Mouse (Mus musculus): ENCODE measurements around the gene Cacng5. TPM values are rescaled to one million over a fixed set of nuclear protein-coding genes. Genes with fewer than 3 reads are reported as not detected.

The Cacng5 gene
- 56.4 and 56.5 TPM in 2 replicates for polyA plus RNA-seq (2012; rRNA removed)

DNA sequence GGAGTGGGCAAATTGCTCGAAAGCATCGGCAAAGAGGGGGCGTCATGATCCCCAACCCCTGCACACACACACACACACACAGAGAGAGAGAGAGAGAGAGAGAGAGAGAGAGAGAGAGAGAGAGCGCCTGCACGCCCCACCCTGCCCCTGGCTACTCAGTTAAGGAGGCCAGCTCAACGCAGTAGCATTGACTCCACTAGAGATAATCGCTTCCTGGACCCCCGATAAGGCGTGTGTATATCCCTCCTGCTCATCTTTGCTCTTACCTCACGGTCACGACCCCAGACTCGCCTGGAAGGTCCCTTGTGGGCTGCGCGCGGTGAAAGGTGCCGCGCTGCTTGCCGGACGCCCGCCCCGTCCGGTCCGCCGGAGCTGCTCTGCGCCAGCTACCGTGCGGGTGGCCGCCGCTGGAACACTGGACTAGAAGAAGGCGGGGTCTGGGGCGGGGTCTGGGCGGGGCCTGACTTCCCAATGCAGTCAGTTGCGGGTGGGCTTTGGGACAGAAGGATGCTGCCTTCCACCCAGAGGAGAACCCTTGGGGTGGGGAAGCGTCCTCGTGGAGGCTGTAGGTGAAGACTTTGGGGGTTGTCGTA lies at the start of gene Cacng5:
TSS of gene Cacng5 (minus strand) at position 422 of the 593 bp plus-strand sequence.
- DNase-seq (ENCODE audit: extremely low spot score in 1 of 2, low spot score in 1 of 2), result peak in 1 of 2 experiments; percentile 31

DNA sequence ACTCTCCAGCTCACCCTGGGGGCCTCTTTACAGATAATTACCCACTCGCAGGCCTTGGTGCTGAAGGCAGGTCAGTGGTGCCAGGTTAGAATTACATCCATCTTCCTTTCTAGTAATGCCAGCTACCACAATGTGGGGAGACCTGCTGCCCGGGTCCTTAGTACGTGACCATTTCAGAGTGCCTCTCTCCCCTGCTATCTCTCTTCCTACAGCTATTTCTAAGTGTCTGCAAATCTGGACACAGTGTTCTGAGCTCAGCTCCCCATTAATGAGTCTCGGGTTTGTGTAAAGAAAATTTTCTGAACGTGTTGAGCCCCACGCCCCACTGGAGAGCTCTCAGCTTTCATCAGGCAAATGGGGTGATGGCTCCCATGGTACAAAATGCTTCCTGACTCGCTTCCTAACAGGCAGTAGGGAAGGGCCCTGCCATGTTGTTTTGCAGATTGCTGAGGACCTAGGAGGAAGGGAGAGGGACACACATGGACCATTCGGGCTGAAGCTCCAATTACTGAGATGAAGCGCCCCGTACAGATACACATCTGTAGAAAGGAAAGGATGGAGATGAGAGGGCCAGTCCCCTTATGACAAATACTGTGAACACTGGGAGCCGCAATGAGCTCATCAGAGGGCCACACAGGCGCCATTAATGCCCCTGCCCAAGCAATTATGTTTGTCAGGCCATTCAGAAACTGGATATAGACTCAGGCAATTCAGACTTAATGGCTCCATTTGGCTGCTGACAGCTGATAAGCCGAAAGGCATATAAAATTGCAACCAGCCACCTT lies 42.9 kb upstream of the Cacng5 start:
- no peak for DNase-seq (ENCODE audit: extremely low spot score in 1 of 2, low spot score in 1 of 2)

DNA sequence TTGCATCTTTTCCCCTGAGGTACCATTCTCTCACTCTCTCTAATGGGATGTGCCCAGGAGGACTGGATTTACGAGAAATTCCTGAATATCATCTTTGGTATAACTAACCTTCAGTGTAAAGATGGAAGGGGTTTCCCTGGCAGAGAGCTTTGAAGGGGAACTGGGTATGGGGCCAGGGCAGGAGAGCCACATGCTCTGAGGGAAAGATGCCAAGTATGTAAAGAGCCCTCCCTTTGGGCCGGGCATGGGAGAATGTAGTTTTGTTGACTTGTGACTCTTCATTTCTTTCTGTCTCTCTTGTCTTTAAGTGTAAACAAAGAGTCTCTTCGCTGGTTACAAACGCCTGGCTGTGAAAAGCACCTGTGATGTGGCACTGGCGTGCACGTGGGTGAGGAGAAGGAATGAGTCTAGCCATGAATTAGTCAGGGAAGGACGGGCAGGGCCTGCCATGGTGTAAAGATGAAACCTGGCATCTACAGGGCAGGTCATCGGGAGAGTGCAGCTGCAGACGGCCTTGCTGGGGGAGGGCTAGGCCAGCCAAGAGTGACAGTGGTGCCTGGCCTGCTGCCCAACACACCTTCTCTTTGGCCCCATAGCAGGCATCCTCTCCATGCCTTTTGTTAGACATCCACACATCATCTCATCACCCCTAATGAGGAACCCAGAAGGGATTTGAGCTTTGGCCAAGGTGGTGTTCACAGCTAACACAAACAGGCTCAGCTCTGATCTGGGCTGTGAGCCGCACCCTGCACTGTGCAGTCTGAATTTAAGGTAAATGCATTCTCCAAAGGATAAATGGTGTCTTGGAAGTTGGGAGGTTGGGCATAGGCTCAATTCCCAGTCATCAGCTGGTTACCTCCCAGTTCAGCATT lies 40.6 kb upstream of the Cacng5 start:
- no peak for DNase-seq (ENCODE audit: extremely low spot score in 1 of 2, low spot score in 1 of 2)

DNA sequence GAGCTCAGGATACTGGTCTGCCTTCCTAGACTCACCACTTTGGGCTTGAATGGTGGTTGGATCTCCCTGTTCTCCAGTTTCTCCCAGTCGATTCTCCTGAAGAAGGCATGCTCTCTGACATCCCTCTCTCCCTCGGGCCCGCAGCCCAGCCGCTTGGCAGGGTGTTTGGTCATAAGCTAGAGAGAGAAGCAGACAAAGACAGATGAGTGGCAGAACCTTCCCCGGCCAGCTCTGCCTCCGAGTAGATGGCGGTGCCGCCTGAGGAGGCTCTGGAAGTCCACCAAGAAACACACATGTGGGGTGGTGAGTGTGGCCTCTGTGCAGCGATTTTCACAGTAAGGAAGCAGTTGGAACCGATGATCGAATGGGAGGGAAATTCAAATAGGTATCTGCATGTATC lies 36.6 kb upstream of the Cacng5 start:
- DNase-seq (ENCODE audit: extremely low spot score in 1 of 2, low spot score in 1 of 2), result no peak

DNA sequence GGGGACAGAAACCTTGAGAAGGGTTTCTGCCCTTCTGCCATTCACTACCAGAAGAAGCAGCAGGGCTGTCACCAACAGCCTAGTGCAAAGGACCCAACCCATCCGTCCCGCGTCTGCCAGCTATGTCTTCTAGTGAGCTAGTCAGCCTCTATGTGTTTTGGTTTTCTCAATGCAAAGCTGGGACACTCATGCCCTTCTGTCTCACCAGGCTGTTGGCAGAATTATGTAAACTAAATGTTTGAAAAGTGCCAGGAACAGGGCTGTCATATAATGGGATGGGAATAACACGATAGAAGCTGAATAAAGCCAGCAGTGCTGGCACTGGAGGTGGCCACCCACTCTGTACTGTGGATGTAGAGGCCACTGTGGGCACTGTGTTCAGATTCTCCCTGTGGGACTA lies 35.8 kb upstream of the Cacng5 start:
- DNase-seq (ENCODE audit: extremely low spot score in 1 of 2, low spot score in 1 of 2), result no peak

DNA sequence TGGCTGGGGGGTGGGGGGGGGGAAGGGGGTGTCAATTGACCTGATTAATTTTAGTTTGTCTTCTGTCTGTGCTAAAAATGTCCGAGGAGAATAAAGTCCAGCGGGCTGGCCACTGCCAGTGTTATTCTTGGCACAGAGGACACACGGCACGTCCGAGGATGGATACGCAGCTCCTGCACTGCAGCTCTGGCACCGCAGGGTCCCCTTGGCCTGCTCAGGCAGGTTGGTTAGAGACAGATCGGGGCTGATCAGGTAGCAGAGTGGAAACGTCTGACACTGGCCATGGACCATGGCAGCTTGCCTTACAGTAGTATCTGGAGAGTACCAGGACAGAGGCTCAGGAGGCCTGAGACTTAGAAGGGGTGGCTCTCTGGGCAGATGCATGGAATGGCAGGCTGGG lies 35.4 kb upstream of the Cacng5 start:
- no peak for DNase-seq (ENCODE audit: extremely low spot score in 1 of 2, low spot score in 1 of 2)

DNA sequence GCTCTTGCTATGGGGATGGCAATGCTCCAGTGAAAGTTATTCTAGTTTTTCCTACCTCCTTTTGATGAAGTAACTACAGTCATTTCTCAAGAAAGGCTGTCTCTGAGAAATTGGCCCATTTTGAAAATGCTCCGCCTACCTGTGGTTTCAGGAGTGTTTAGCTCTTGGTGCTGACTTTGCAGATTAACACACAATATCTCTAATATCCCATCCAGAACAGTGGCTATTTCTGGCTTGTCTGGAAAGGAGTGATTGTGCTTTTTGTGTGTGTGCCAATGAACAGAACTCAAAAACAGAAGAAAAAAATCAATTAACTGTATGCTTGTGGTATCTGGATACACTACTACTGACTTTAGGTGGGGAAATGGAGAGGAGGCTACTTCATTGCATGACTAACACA lies 33.1 kb upstream of the Cacng5 start:
- DNase-seq (ENCODE audit: extremely low spot score in 1 of 2, low spot score in 1 of 2), result no peak

DNA sequence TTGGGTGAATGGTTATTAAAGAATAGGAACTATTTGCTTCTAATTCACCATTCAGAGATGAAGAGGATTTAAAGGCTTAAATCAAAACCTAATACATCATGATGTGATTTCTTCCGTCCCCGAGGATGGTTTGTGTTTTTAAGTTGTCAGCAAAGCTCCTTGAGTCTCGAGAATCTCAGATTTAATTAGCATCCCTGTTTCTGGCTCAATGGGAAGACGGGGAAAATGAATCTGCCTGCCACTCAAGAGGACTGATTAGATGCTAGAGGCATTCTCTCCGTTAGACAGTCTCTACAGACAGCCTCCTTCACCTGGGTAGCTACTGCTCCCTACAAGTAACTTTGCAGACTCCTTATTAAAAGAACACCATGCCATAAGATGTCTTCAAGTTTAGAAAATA lies 32.0 kb upstream of the Cacng5 start:
- no peak for DNase-seq (ENCODE audit: extremely low spot score in 1 of 2, low spot score in 1 of 2)

DNA sequence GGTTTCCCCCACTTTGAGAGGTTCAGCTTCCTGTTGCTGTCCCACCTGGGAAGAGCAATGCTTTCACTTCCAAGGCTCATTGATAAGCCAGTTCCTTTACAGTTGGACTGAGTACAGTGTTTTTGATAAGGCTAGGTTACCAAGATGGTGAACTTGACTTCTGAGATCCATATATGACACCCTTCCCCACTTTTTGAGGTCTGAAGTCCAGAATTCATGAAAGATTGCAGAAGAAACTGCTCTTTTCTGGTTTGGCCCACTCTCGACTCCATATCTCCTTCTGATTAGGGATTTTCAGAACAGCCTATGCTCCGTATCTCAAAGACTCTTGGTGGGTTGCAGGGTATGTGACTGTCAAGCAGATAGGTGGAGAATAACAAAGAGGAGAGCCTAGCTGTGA lies 22.1 kb upstream of the Cacng5 start:
- DNase-seq (ENCODE audit: extremely low spot score in 1 of 2, low spot score in 1 of 2), result no peak

DNA sequence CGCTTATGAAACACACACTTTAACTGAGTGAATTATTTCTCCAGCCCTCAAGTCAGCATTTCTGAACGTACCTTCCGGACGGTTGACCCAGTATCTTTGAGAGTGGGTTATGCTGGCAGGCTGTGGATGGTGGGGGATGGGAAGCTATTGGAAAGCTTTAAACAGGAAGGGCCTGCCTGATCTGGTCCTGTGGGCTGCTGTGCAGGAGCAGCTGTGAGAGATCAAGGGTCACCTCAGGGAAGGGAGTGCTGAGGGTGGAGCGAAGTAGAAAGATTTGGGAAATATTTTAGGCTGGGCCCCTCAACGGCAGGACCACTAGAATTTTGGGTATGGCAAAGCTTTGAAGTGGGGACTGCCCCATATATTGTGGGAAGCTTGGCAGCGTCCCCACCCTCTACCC lies 16.9 kb upstream of the Cacng5 start:
- DNase-seq (ENCODE audit: extremely low spot score in 1 of 2, low spot score in 1 of 2), result no peak

DNA sequence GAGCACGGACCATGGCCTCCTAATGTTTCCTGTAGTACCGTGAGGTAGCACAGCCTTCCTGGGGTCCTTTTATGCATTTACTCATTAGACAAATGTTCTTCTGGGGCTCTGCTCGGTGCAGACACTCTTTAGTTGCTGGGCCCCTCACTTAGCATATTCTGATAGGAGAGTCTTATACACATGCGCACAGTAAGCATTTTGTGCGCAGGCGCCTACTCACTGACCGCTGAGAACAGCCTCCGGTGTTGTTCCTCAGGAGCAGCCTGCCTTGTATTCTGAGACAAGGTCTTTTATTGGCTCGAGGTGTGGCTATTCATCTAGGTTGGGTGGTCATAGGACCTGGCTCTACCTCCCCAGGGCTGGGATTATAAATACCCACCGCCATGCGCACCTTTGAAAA lies 16.4 kb upstream of the Cacng5 start:
- DNase-seq (ENCODE audit: extremely low spot score in 1 of 2, low spot score in 1 of 2), result no peak

DNA sequence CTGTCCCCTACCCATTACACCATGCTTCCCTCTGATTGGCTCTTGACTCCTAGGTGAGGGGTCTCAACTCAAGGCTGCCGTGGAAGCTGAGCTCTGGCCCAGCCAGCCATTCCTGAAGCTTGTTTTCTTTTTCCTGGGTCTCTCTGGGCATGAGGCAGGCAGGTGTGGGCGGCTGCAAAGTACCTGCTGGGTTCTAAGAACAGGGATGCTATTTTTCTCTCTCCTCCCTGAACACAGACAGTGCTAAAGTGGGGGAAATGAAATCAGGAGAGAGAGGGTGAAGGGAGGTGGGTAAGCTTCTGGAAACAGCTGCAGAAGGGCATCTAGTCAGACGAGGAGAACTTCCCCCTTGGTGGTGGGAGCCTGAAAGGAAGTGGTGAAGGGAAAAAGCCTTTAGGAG lies 14.9 kb upstream of the Cacng5 start:
- DNase-seq (ENCODE audit: extremely low spot score in 1 of 2, low spot score in 1 of 2), result peak in 1 of 2 experiments; percentile 32

DNA sequence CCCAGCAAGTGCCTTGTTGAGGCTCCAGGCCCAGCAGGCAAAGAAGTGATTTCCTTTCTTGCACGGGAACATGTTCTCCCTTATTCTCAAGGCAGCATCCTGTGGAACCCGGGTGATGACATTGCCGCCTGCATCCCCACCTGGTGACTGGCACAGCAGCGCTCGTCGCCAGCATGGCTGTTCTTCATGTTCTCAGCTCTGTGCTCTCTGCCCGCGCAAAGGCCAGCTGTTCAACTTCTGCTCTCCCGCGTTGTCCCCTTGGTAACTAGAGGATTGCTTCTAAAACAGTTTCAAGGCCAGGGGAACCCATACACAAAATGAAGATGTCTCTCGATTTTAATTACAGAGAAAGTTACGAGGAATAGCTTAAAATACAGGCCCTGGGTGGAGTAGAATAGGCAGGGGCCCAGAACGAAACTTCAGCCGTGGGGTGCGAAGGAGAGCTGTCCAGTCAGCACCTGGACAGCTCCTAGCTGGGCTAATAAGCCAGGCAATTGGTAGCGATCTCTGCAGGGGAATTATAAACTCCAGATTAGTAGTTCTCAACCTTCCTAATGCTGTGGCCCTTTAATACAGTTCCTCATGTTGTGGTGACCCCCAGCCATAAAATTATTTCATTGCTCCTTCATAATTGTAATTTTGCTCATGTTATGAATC lies 5.1 kb upstream of the Cacng5 start:
- no peak for DNase-seq (ENCODE audit: extremely low spot score in 1 of 2, low spot score in 1 of 2)

DNA sequence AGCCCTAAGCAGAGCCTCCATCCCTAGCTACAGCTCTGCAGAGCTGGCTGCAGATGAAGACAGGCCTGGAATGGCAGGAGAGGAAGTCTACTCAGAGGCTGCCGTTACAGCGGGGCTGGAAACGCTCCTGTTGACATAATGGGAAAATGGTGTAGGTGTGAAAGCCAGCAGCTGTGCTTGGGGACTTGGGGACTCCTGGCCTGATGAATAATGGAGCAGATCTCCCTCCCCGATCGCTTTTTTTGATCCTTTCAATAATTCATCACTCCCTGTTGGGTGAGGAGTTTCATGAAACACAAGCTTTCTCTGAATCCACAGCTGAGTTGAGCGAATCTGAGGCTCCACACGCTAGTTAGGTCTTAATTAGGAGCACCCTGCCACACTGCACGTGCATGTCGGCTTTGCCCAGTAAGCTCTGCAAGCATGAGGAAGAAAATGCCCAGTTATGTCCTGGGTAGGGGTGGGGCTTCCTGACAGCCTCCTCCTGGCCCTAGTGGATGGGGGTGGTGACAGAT lies 2.9 kb upstream of the Cacng5 start:
- peak; percentile 40 to 46 for DNase-seq (ENCODE audit: extremely low spot score in 1 of 2, low spot score in 1 of 2)

DNA sequence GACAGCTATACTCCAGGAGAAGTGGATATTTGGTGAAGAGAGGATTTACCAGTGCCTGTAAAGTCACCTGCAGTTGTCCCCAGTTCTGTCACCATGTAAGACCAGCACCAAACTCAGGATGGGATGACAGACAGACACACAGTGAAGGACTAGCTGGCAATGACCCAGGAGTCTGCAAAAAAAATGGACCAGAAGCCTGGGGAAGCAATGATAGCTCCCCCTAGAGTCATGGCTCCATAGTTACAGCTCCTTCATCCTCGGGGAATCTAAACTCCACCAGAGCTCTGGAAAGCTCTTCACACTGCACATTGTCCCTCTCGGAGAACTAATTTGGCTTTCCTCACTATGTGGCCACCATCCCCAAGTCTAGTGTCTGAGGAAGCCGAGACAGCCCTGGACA lies 1.5 kb downstream of the Cacng5 start:
- peak in 1 of 2 experiments; percentile 36 for DNase-seq (ENCODE audit: extremely low spot score in 1 of 2, low spot score in 1 of 2)

DNA sequence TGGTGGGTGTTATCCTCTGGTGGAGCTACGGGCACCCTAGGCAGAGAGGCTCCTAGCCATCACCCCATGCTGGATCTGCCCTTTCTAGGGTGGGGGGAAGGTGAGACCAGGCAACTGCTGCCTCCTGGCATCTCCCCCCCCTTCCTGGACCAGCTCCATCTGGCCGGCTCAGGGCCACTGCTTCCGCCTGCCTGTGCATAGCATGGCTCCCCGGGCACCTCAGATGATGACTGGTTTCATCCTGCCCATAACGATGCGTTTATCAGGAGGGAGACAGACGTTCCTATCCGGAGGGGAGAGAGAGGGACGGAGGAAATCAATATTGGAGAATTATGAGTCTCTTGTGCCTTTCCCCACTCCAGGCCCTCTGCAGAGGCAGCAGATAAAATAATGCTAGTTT lies 9.5 kb downstream of the Cacng5 start:
- no peak for DNase-seq (ENCODE audit: extremely low spot score in 1 of 2, low spot score in 1 of 2)

DNA sequence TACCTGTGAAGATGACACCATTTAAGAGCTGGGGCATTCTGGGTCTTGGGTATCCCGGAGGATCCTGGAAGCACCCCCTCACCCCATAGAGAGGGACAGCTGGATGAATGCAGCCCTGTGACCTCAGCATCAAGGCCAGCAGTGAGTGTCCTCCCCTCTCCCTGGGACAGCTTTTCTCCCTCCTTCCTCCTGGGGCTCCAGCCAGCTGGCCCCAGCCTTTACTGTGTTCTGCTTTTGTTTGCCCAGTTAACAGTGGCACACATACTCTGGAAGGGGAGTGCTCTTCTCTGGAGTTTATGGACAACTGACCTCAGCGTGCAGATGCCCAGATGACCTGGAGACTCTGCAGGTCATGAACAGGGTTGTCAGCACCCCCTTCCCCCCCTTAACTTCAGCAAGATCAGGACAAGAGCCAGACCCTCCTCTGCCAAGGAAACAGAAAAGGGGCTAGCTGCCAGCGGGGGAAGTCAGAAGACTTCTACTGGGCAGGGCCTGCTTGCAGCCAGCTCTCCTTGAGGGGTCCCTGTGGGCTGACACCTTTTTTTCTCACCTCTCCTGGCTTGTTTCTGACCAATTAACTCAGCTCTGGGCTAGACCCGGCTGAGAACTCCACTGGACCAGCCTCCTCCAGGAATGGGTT lies 10.8 kb downstream of the Cacng5 start:
- no peak for DNase-seq (ENCODE audit: extremely low spot score in 1 of 2, low spot score in 1 of 2)

DNA sequence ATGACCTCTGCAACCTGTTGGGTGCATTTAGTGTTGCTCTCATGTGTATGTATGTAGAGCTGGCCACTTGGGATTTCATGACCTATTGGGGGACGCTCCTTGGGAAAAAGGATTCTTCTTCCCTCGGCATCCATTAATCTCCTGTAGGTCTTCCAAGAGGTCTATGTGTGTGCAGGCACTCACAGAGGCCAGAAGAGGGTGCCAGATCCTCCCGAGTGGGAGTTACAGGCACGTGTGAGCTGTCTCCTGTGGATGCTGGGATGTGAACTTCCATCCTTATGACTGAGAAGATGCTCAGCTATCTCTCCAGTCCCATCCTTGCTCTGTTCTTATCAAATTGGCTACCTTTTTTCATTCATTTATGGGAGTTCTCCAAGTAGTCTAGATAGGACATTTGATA lies 14.4 kb downstream of the Cacng5 start:
- no peak for DNase-seq (ENCODE audit: extremely low spot score in 1 of 2, low spot score in 1 of 2)

DNA sequence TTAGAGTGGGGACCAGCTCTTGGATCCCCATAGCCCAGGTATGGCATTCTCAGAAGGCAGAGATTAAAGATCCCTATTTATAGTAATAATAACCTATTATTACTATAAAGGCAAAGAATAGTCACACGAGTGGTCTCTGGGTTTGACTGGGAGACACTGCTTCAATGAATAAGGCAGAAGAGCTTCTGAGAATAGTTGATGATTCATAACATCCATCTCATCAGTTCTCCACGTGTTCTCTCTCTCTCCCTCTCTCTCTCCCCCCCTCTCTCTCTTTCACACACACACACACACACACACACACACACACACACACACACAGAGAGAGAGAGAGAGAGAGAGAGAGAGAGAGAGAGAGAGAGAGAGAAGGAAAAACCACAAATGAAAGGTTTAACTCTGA lies 16.2 kb downstream of the Cacng5 start:
- no peak for DNase-seq (ENCODE audit: extremely low spot score in 1 of 2, low spot score in 1 of 2)

DNA sequence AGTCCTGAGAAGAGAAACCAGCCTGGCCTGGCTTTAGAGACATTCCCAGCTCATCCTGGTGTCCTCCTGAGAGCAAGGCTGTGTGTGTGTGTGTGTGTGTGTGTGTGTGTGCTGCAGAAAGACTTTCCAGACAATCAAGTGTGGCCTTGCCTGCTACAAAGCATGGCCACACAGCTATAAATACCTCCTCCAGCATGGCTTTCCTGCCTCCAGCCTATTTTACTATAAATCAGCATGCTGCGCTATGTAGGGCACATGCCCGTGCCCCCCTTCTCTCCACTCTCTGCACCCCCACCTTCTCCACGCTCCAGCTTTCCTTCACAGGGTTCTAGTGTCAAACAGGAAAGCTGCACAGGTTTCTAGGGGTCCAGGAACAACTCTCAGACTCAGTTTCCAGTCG lies 19.2 kb downstream of the Cacng5 start:
- no peak for DNase-seq (ENCODE audit: extremely low spot score in 1 of 2, low spot score in 1 of 2)

All from frontal cortex, adult 2 months (tissue).